Mouse (Mus musculus): ENCODE measurements around the gene Slc22a23.
A peak's percentile ranks its signal among the peaks of the same experiment; 100 is the strongest.

Slc22a23 gene

GRCm38 (mm10) chr13:34228905-34229304 is 116.1 kb downstream of the Slc22a23 start:
- DNase-seq = no peak

- DNase-seq = no peak
Observed at GRCm38 (mm10) chr13:34227720-34228661, 117.0 kb downstream of the Slc22a23 start.

GRCm38 (mm10) chr13:34226940-34227339 is 118.0 kb downstream of the Slc22a23 start:
- no peak for DNase-seq

GRCm38 (mm10) chr13:34222985-34223384 is 122.0 kb downstream of the Slc22a23 start:
- DNase-seq = peak; percentile 38

- DNase-seq = no peak
Observed at GRCm38 (mm10) chr13:34219728-34220127, 125.3 kb downstream of the Slc22a23 start.

GRCm38 (mm10) chr13:34218776-34219175 is 126.2 kb downstream of the Slc22a23 start:
- no peak for DNase-seq

GRCm38 (mm10) chr13:34214855-34215254 is 130.1 kb downstream of the Slc22a23 start:
- DNase-seq = no peak

- DNase-seq = no peak
Observed at GRCm38 (mm10) chr13:34212735-34213212, 132.2 kb downstream of the Slc22a23 start.

- DNase-seq = no peak
Observed at GRCm38 (mm10) chr13:34211261-34211775, 133.7 kb downstream of the Slc22a23 start.

GRCm38 (mm10) chr13:34207714-34208470 is 137.1 kb downstream of the Slc22a23 start:
- DNase-seq = no peak

GRCm38 (mm10) chr13:34205216-34205615 is 139.8 kb downstream of the Slc22a23 start:
- DNase-seq = no peak

- DNase-seq = no peak
Observed at GRCm38 (mm10) chr13:34195676-34196075, 149.3 kb downstream of the Slc22a23 start.

GRCm38 (mm10) chr13:34193384-34193783 is 151.6 kb downstream of the Slc22a23 start:
- DNase-seq = no peak

GRCm38 (mm10) chr13:34192414-34193191 is 152.4 kb downstream of the Slc22a23 start:
- peak; percentile 38 for DNase-seq

GRCm38 (mm10) chr13:34187571-34187970 is 157.4 kb downstream of the Slc22a23 start:
- DNase-seq = peak; percentile 62

GRCm38 (mm10) chr13:34185371-34185770 is 159.6 kb downstream of the Slc22a23 start:
- no peak for DNase-seq

GRCm38 (mm10) chr13:34181624-34182023 is 163.4 kb downstream of the Slc22a23 start:
- DNase-seq = no peak

- DNase-seq = no peak
Observed at GRCm38 (mm10) chr13:34174025-34174424, 171.0 kb downstream of the Slc22a23 start.

GRCm38 (mm10) chr13:34163304-34163975 is 181.5 kb downstream of the Slc22a23 start:
- no peak for DNase-seq

- peak; percentile 93 for DNase-seq
Observed at GRCm38 (mm10) chr13:34162491-34163303, 182.3 kb downstream of the Slc22a23 start, which contains the start of gene Psmg4. Gene Psmg4, plus strand, starts transcription at chr13:34162964.

GRCm38 (mm10) chr13:34159926-34160325 is 185.1 kb downstream of the Slc22a23 start:
- DNase-seq = no peak

Data from right cerebral cortex, postnatal 14 days (tissue).